ENCODE assay signal across 14 mouse cellular contexts in the genomic region with DNA sequence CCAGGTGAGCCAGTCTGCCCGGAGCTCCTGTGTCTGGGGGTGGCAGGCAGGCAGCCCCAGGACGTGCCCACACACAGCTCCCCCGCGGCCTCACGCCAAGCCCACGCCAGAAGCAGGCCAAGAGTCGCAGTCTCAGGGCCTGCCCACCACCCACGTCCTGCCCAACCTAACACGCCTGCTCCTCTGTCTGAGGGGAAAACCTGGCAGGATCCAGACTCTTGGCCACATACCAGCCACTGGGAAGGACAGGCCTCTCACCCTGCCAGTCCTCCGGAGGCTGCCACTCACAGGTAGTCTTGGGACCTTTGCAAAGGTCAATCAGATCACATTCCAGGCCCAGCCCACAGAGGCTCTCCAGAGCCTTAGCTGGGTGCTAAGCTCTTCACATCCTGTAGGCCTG. TPM values are rescaled to one million over a fixed set of nuclear protein-coding genes. Genes with fewer than 3 reads are reported as not detected.
A peak's percentile ranks its signal among the peaks of the same experiment; 100 is the strongest.
DNase-seq lines count a peak whose midpoint lies in the region; ATAC-seq and TF ChIP-seq lines count a peak whose summit lies in the region.
"Had no signal": no experiment of that assay in that cellular context is flagged by ENCODE, and none has a peak within 500 bp of the region (broad histone marks: within the 10 kb centered on the region; RNA-seq: fewer than 3 reads in every experiment).

No protein-coding gene starts in this region.

- H3K4me3 ChIP-seq in liver, embryonic 15.5 days (replicated peaks) = no peak overlapping the region
- no peak overlapping the region for H3K4me3 ChIP-seq in liver, embryonic 11.5 days (ENCODE audit: low read depth, low read length)
- no peak overlapping the region for H3K4me3 ChIP-seq in liver, postnatal 0 days (ENCODE audit: low read depth, low read length)
- no peak overlapping the region for H3K4me3 ChIP-seq in cerebellum, adult 2 months (replicated peaks; ENCODE audit: insufficient read depth, low read depth, low read length)
- H3K4me3 ChIP-seq: midbrain, embryonic 12.5 days; neural tube, embryonic 12.5 days had no signal

- ATAC-seq in liver, embryonic 15.5 days (ENCODE audit: insufficient read depth) = no peak
- ATAC-seq in liver, embryonic 11.5 days (replicated peaks; ENCODE audit: low FRiP score) = no peak
- ATAC-seq in liver, postnatal 0 days = no peak

- peak overlapping the region; percentile 51; the same call in 1 of the 2 replicates for H3K27ac ChIP-seq in liver, embryonic 15.5 days (replicated peaks)
- no peak overlapping the region for H3K27ac ChIP-seq in liver, embryonic 11.5 days (ENCODE audit: low read depth, low read length)
- peak overlapping the region; percentile 57 for H3K27ac ChIP-seq in liver, postnatal 0 days (ENCODE audit: low read depth)
- H3K27ac ChIP-seq in cerebellum, adult 2 months (ENCODE audit: insufficient read depth, low read length) = no peak overlapping the region
- H3K27ac ChIP-seq: midbrain, embryonic 12.5 days; neural tube, embryonic 12.5 days had no signal

- no peak for TF ChIP-seq CTCF in liver, postnatal 0 days (IDR thresholded peaks at IDR 0.05; ENCODE audit: low read depth)
- TF ChIP-seq CTCF in cerebellum, adult 2 months (IDR thresholded peaks at IDR 0.05; ENCODE audit: borderline replicate concordance, insufficient read depth, low read depth, low read length) = no peak

- no peak for TF ChIP-seq EP300 in liver, postnatal 0 days (IDR thresholded peaks at IDR 0.05; ENCODE audit: low read depth)

- H3K27me3 ChIP-seq in liver, embryonic 15.5 days = no peaks in the 10 kb centered on the region
- no peaks in the 10 kb centered on the region for H3K27me3 ChIP-seq in liver, embryonic 11.5 days (replicated peaks; ENCODE audit: control insufficient read depth, insufficient read depth, low read length)
- no peaks in the 10 kb centered on the region for H3K27me3 ChIP-seq in liver, postnatal 0 days (ENCODE audit: insufficient read depth, low read length)
- H3K27me3 ChIP-seq in cerebellum, adult 2 months (ENCODE audit: control insufficient read depth, insufficient read depth, low read length) = no peaks in the 10 kb centered on the region
- H3K27me3 ChIP-seq: midbrain, embryonic 12.5 days; neural tube, embryonic 12.5 days had no signal

- peaks cover 55% of the 10 kb centered on the region for H3K4me1 ChIP-seq in liver, embryonic 15.5 days (replicated peaks)
- H3K4me1 ChIP-seq in liver, embryonic 11.5 days (replicated peaks; ENCODE audit: control insufficient read depth, insufficient read depth, low read length) = peaks cover 6% of the 10 kb centered on the region
- H3K4me1 ChIP-seq in liver, postnatal 0 days (ENCODE audit: insufficient read depth) = peaks cover 59% of the 10 kb centered on the region
- H3K4me1 ChIP-seq in cerebellum, adult 2 months (ENCODE audit: control insufficient read depth, insufficient read depth, low read length) = peaks cover 6% of the 10 kb centered on the region; the same call in 1 of the 2 replicates

- peak; percentile 37 to 50 for DNase-seq in cerebellum, postnatal 10 days
- no peak for DNase-seq in cerebellum, adult 9-10 months
- DNase-seq in liver, embryonic 11.5 days (ENCODE audit: low spot score) = no peak
- DNase-seq in liver, postnatal 0 days = no peak
- peak; percentile 64 to 73 for DNase-seq in urinary bladder, postnatal 36 days (ENCODE audit: low spot score in 2 of 2)
- no peak for DNase-seq in frontal cortex, postnatal 25 days (ENCODE audit: low spot score in 2 of 2)
- DNase-seq in cerebellum, adult 2 months = no peak
- DNase-seq: cerebellum, adult 11 months; heart, postnatal 36 days; left cerebral cortex, postnatal 4 days; right cerebral cortex, postnatal 14 days had no signal

- H3K36me3 ChIP-seq in liver, embryonic 15.5 days (replicated peaks) = no peaks in the 10 kb centered on the region
- H3K36me3 ChIP-seq in liver, embryonic 11.5 days (ENCODE audit: control insufficient read depth, insufficient read depth, low read length) = no peaks in the 10 kb centered on the region
- H3K36me3 ChIP-seq in liver, postnatal 0 days (replicated peaks; ENCODE audit: insufficient read depth, low read length) = no peaks in the 10 kb centered on the region
- H3K36me3 ChIP-seq: midbrain, embryonic 12.5 days; neural tube, embryonic 12.5 days had no signal

- no peak overlapping the region for H3K4me2 ChIP-seq in liver, embryonic 15.5 days
- H3K4me2 ChIP-seq in liver, embryonic 11.5 days = no peak overlapping the region
- H3K4me2 ChIP-seq in liver, postnatal 0 days (ENCODE audit: low read depth, low read length) = no peak overlapping the region
- H3K4me2 ChIP-seq: midbrain, embryonic 12.5 days; neural tube, embryonic 12.5 days had no signal

- H3K9me3 ChIP-seq in liver, embryonic 15.5 days (replicated peaks) = no peaks in the 10 kb centered on the region
- H3K9me3 ChIP-seq in liver, embryonic 11.5 days (ENCODE audit: control insufficient read depth, low read length) = no peaks in the 10 kb centered on the region
- H3K9me3 ChIP-seq in liver, postnatal 0 days (ENCODE audit: low read length) = no peaks in the 10 kb centered on the region
- H3K9me3 ChIP-seq: midbrain, embryonic 12.5 days; neural tube, embryonic 12.5 days had no signal

- 72% methylated on average over 10 of the region's 10 CpGs for WGBS in liver, embryonic 15.5 days (ENCODE audit: insufficient replicate concordance)
- WGBS in liver, embryonic 11.5 days = 81% methylated on average over 10 of the region's 10 CpGs
- WGBS in liver, postnatal 0 days (ENCODE audit: insufficient replicate concordance) = 63% methylated on average over 10 of the region's 10 CpGs
- 43% methylated on average over 10 of the region's 10 CpGs for WGBS in cerebellum, adult 2 months

- H3K9ac ChIP-seq in liver, embryonic 15.5 days = no peak overlapping the region
- no peak overlapping the region for H3K9ac ChIP-seq in liver, embryonic 11.5 days (ENCODE audit: low read depth, low read length)
- peak overlapping the region; percentile 16; the same call in 1 of the 2 replicates for H3K9ac ChIP-seq in liver, postnatal 0 days (replicated peaks)
- H3K9ac ChIP-seq: midbrain, embryonic 12.5 days; neural tube, embryonic 12.5 days had no signal

- TF ChIP-seq POLR2A in cerebellum, adult 2 months (IDR thresholded peaks at IDR 0.05; ENCODE audit: borderline replicate concordance, insufficient read depth, low read length) = no peak

RNA-seq across cellular contexts. Expression of gene Cebpa, which starts 27.2 kb away (rescaled TPM):
- 11.0 and 13.8 TPM in 2 replicates for polyA plus RNA-seq in liver, embryonic 15.5 days (2015; fragmentation: Nextera tagmentation; extraction: Ambion mirVana)
- polyA plus RNA-seq in liver, embryonic 11.5 days (2014; fragmentation: Nextera tagmentation; extraction: Ambion mirVana) = 6.9 and 8.2 TPM in 2 replicates
- polyA plus RNA-seq in liver, postnatal 0 days (2015; fragmentation: Nextera tagmentation; extraction: Ambion mirVana) = 20.2 and 34.0 TPM in 2 replicates
- 4.8 and 5.0 TPM in 2 replicates for polyA plus RNA-seq in cerebellum, adult 2 months (2012; rRNA removed)

RNA-seq across cellular contexts. Expression of gene Slc7a10, which starts 39.9 kb away (rescaled TPM):
- 0.60 and 1.0 TPM in 2 replicates for polyA plus RNA-seq in liver, embryonic 15.5 days (2015; fragmentation: Nextera tagmentation; extraction: Ambion mirVana)
- 0.60 and 1.9 TPM in 2 replicates for polyA plus RNA-seq in liver, embryonic 11.5 days (2014; fragmentation: Nextera tagmentation; extraction: Ambion mirVana)
- polyA plus RNA-seq in liver, postnatal 0 days (2015; fragmentation: Nextera tagmentation; extraction: Ambion mirVana) = 0.12 TPM in 2 replicates
- 91.3 and 100 TPM in 2 replicates for polyA plus RNA-seq in cerebellum, adult 2 months (2012; rRNA removed)

Comparison
In these comparisons a context has a peak if more than half of its experiments do, and no peak if none do; other contexts are left out.
1. DNase-seq: peak in cerebellum, postnatal 10 days (2 of 2) and urinary bladder, postnatal 36 days (2 of 2); none in cerebellum, adult 9-10 months (single experiment), liver, embryonic 11.5 days (single experiment), liver, postnatal 0 days (single experiment), frontal cortex, postnatal 25 days (0 of 2) and cerebellum, adult 2 months (0 of 2).
2. H3K27ac ChIP-seq: peak in liver, embryonic 15.5 days (single experiment) and liver, postnatal 0 days (single experiment); none in liver, embryonic 11.5 days (single experiment) and cerebellum, adult 2 months (single experiment).
3. RNA of gene Slc7a10, which starts 39.9 kb away (polyA plus RNA-seq): 91.3 to 100 TPM in cerebellum, adult 2 months; 0.60 to 1.9 TPM in liver, embryonic 11.5 days, 0.60 to 1.0 TPM in liver, embryonic 15.5 days and 0.12 TPM in liver, postnatal 0 days; every median in the first group is over 10 times any median in the second.